In genomic region chr5:22550033-22550551, GRCm38 (mm10) we compare ENCODE assay signal across 8 mouse cellular contexts. TPM values are rescaled to one million over a fixed set of nuclear protein-coding genes. Genes with fewer than 3 reads are reported as not detected.
DNase-seq lines count a peak whose midpoint lies in the region; ATAC-seq and TF ChIP-seq lines count a peak whose summit lies in the region.

Gene Orc5, minus strand, starts transcription at chr5:22550429.

- peak; percentile 100 for ATAC-seq in forebrain, embryonic 15.5 days (replicated peaks)
- peak; percentile 99 for ATAC-seq in lung, embryonic 14.5 days (ENCODE audit: insufficient read depth)

- 0 out of 2 replicates have a peak, but pooled peaks have one; percentile 12 for TF ChIP-seq CTCF in layer of hippocampus, adult 2 months (conservative IDR thresholded peaks at IDR 0.05)
- TF ChIP-seq CTCF in lung, embryonic 14.5 days (IDR thresholded peaks at IDR 0.05; ENCODE audit: low read depth), result no peak
- no peak for TF ChIP-seq CTCF in olfactory bulb, adult 2 months (IDR thresholded peaks at IDR 0.05; ENCODE audit: insufficient read depth, low read depth, low read length)
- TF ChIP-seq CTCF in thymus, adult 2 months (IDR thresholded peaks at IDR 0.05; ENCODE audit: borderline replicate concordance, control insufficient read depth, extremely low read depth, insufficient read depth, low read length, poor library complexity), result 0 out of 2 replicates have a peak, but pooled peaks have one; percentile 44

- H3K9me3 ChIP-seq in ES-E14 (ENCODE audit: control insufficient read depth, insufficient read depth, low read depth, low read length), result no peaks in the 10 kb centered on the region
- no peaks in the 10 kb centered on the region for H3K9me3 ChIP-seq in forebrain, embryonic 15.5 days
- no peaks in the 10 kb centered on the region for H3K9me3 ChIP-seq in lung, embryonic 14.5 days (ENCODE audit: low read depth, low read length)

- no peaks in the 10 kb centered on the region for H3K27me3 ChIP-seq in forebrain, embryonic 15.5 days
- H3K27me3 ChIP-seq in lung, embryonic 14.5 days (ENCODE audit: insufficient read depth, low read length), result no peaks in the 10 kb centered on the region
- no peaks in the 10 kb centered on the region for H3K27me3 ChIP-seq in thymus, adult 2 months (ENCODE audit: control insufficient read depth, insufficient read depth, low read length)

- WGBS in forebrain, embryonic 15.5 days, result under 1% methylated on average over 31 of the region's 31 CpGs
- WGBS in lung, embryonic 14.5 days, result under 1% methylated on average over 31 of the region's 31 CpGs
- under 1% methylated on average over 31 of the region's 31 CpGs for WGBS in olfactory bulb, adult 2 months
- under 1% methylated on average over 31 of the region's 31 CpGs for WGBS in thymus, adult 2 months

- peaks cover 10% of the 10 kb centered on the region for H3K36me3 ChIP-seq in ES-E14 (ENCODE audit: control insufficient read depth, insufficient read depth, low read length, poor library complexity, severe bottlenecking)
- H3K36me3 ChIP-seq in forebrain, embryonic 15.5 days, result peaks cover 12% of the 10 kb centered on the region
- peaks cover 21% of the 10 kb centered on the region for H3K36me3 ChIP-seq in lung, embryonic 14.5 days (ENCODE audit: insufficient read depth)
- peaks cover 12% of the 10 kb centered on the region for H3K36me3 ChIP-seq in thymus, adult 2 months (ENCODE audit: control insufficient read depth, insufficient read depth, low read length)

- TF ChIP-seq POLR2A in olfactory bulb, adult 2 months (IDR thresholded peaks at IDR 0.05; ENCODE audit: insufficient read depth, low read depth, low read length), result peak; percentile 95
- peak; percentile 85 for TF ChIP-seq POLR2A in thymus, adult 2 months (IDR thresholded peaks at IDR 0.05; ENCODE audit: control insufficient read depth, extremely low read depth, insufficient read depth, low read length, poor library complexity)

- H3K27ac ChIP-seq in ES-E14 (ENCODE audit: insufficient read depth, low read depth, low read length, poor library complexity, severe bottlenecking), result peak within 1 kb of the TSS; percentile 76
- peak within 1 kb of the TSS; percentile 80 for H3K27ac ChIP-seq in forebrain, embryonic 15.5 days (replicated peaks)
- H3K27ac ChIP-seq in layer of hippocampus, adult 2 months, result peak within 1 kb of the TSS; percentile 93
- peak within 1 kb of the TSS; percentile 90 for H3K27ac ChIP-seq in lung, embryonic 14.5 days (ENCODE audit: low read depth)
- peak within 1 kb of the TSS; percentile 64 for H3K27ac ChIP-seq in olfactory bulb, adult 2 months (ENCODE audit: insufficient read depth, low read depth, low read length)
- peak within 1 kb of the TSS; percentile 71 for H3K27ac ChIP-seq in thymus, adult 2 months (ENCODE audit: control insufficient read depth, insufficient read depth, low read length)

- peak; percentile 88 for DNase-seq in ES-E14 (ENCODE audit: low read depth, low spot score)
- DNase-seq in cerebellum, adult 11-12 months, result peak; percentile 95
- peak; percentile 93 to 96 for DNase-seq in heart, postnatal 36 days
- peak; percentile 91 to 95 for DNase-seq in layer of hippocampus, adult 2 months (ENCODE audit: low spot score in 2 of 2)
- peak; percentile 98 for DNase-seq in lung, embryonic 14.5 days
- DNase-seq in thymus, adult 2 months, result peak; percentile 92

- H3K4me1 ChIP-seq in ES-E14 (ENCODE audit: control insufficient read depth in 2 of 2, insufficient read depth in 2 of 2, low read length in 2 of 2, poor library complexity in 1 of 2), result peaks cover 2% of the 10 kb centered on the region in 2 experiments; a peak in 2 of 4 replicates
- H3K4me1 ChIP-seq in forebrain, embryonic 15.5 days, result peaks cover 17% of the 10 kb centered on the region
- no peaks in the 10 kb centered on the region for H3K4me1 ChIP-seq in lung, embryonic 14.5 days (ENCODE audit: insufficient read depth)
- no peaks in the 10 kb centered on the region for H3K4me1 ChIP-seq in olfactory bulb, adult 2 months (ENCODE audit: control insufficient read depth, insufficient read depth, low read length)
- no peaks in the 10 kb centered on the region for H3K4me1 ChIP-seq in thymus, adult 2 months (replicated peaks; ENCODE audit: control insufficient read depth, insufficient read depth, low read length)

- peak within 1 kb of the TSS; percentile 94 for H3K9ac ChIP-seq in ES-E14 (ENCODE audit: insufficient read depth, low read depth, low read length, poor library complexity, severe bottlenecking)
- H3K9ac ChIP-seq in forebrain, embryonic 15.5 days (replicated peaks), result peak within 1 kb of the TSS; percentile 79
- peak within 1 kb of the TSS; percentile 72 for H3K9ac ChIP-seq in lung, embryonic 14.5 days

- intact Hi-C loops in heart, postnatal 36 days (cut with DNase I), result no loop called here

- H3K4me2 ChIP-seq in forebrain, embryonic 15.5 days (replicated peaks), result peak within 1 kb of the TSS; percentile 86
- peak within 1 kb of the TSS; percentile 84 for H3K4me2 ChIP-seq in lung, embryonic 14.5 days

- in situ Hi-C loops in ES-E14 (cut with MboI; ENCODE audit: low sequenced_read_pairs in 2 of 2, unreplicated experiment in 2 of 2), result no loop called here

- H3K4me3 ChIP-seq in ES-E14 (ENCODE audit: insufficient read depth in 1 of 2, low read depth in 1 of 2, low read length in 2 of 2, poor library complexity in 1 of 2, severe bottlenecking in 1 of 2), result peak within 1 kb of the TSS; percentile 80 to 88
- peak within 1 kb of the TSS; percentile 83 for H3K4me3 ChIP-seq in forebrain, embryonic 15.5 days
- peak within 1 kb of the TSS; percentile 68 for H3K4me3 ChIP-seq in layer of hippocampus, adult 2 months
- H3K4me3 ChIP-seq in lung, embryonic 14.5 days (ENCODE audit: low read depth, low read length), result peak within 1 kb of the TSS; percentile 66
- H3K4me3 ChIP-seq in olfactory bulb, adult 2 months (ENCODE audit: insufficient read depth, low read depth, low read length), result peak within 1 kb of the TSS; percentile 87
- peak within 1 kb of the TSS; percentile 98 for H3K4me3 ChIP-seq in thymus, adult 2 months (ENCODE audit: control insufficient read depth, insufficient read depth, low read length)

TF ChIP-seq in ES-E14, 5 proteins besides CTCF, POLR2A, EP300 and RAD21:
- TF ChIP-seq ZC3H11A (IDR thresholded peaks at IDR 0.05; ENCODE audit: borderline replicate concordance, low read depth, low read length) (no peak), ZNF384 (IDR thresholded peaks at IDR 0.05; ENCODE audit: low read depth, low read length) (no peak), MAFK (IDR thresholded peaks at IDR 0.05; ENCODE audit: insufficient read depth, low read depth, low read length) (no peak), CHD2 (IDR thresholded peaks at IDR 0.05; ENCODE audit: low read depth, low read length) (no peak), HCFC1 (IDR thresholded peaks at IDR 0.05; ENCODE audit: borderline replicate concordance, insufficient read depth, low read length) (no peak)
TF ChIP-seq in ES-E14: peak in this region for 0.

RNA-seq across cellular contexts. Expression of gene Orc5, which starts in this region (rescaled TPM):
- 88.6 and 105 TPM in 2 replicates for total RNA-seq in ES-E14 (2012; rRNA removed)
- polyA plus RNA-seq in forebrain, embryonic 15.5 days (2015; fragmentation: Nextera tagmentation; extraction: Ambion mirVana), result 39.7 and 40.4 TPM in 2 replicates
- 1 to 10 TPM; 7.5 to 8.6 TPM for total RNA-seq in heart, postnatal 36 days (2021)
- 10 to 100 TPM; 18.7 to 19.1 TPM for total RNA-seq in layer of hippocampus, adult 2 months (2021)
- 40.5 and 43.1 TPM in 2 replicates for polyA plus RNA-seq in lung, embryonic 14.5 days (2014; fragmentation: Nextera tagmentation; extraction: Ambion mirVana)
- not detected in 2 replicates for polyA plus RNA-seq in olfactory bulb, adult 2 months (2012; ENCODE audit: insufficient read depth, insufficient read length, low replicate concordance, missing spikeins)
- 5.3 and 6.1 TPM in 2 replicates for polyA plus RNA-seq in thymus, adult 2 months (2012; rRNA removed)

Comparison
In these comparisons a context has a peak if more than half of its experiments do, and no peak if none do; other contexts are left out.
1. Peak in every context shown above with its lines: DNase-seq, ATAC-seq, H3K4me3 ChIP-seq and H3K27ac ChIP-seq.
2. CTCF ChIP-seq: peak in layer of hippocampus, adult 2 months (single experiment) and thymus, adult 2 months (single experiment); none in lung, embryonic 14.5 days (single experiment) and olfactory bulb, adult 2 months (single experiment).